Mouse (Mus musculus) embryonic facial prominence, embryonic 15.5 days (tissue): ENCODE results near the gene Ptgfrn. TPM values are rescaled to one million over a fixed set of nuclear protein-coding genes. Genes with fewer than 3 reads are reported as not detected.

Source experiments
- ATAC-seq: fragments of 200-750 bp; cut with Nextera tagmentation; 2 replicates; pipeline ENCODE4 v1.8.0; 2017; ENCODE audit warnings: low read depth, moderate TSS enrichment; ENCODE audit not compliant: insufficient number of reproducible peaks, low FRiP score, low TSS enrichment
- H3K27ac ChIP-seq: fragments of 300-500 bp; sonication (generic); replicated peaks from 2 replicates; pipeline ENCODE4 v1.5.1; 2015; ENCODE audit warnings: mild to moderate bottlenecking, inconsistent platforms
- H3K27me3 ChIP-seq: fragments of 300-500 bp; sonication (generic); 2 replicates; pipeline ENCODE4 v1.6.1; 2015; ENCODE audit warnings: inconsistent platforms
- H3K36me3 ChIP-seq: fragments of 300-500 bp; sonication (generic); 2 replicates; pipeline ENCODE4 v1.6.1; 2015; ENCODE audit warnings: mild to moderate bottlenecking, inconsistent platforms
- H3K4me1 ChIP-seq: fragments of 300-500 bp; sonication (generic); 2 replicates; pipeline ENCODE4 v1.6.1; 2015; ENCODE audit warnings: inconsistent platforms
- H3K4me2 ChIP-seq: fragments of 300-500 bp; sonication (generic); replicated peaks from 2 replicates; pipeline ENCODE4 v1.6.1; 2015; ENCODE audit warnings: mild to moderate bottlenecking, inconsistent platforms
- H3K4me3 ChIP-seq: fragments of 300-500 bp; sonication (generic); replicated peaks from 2 replicates; pipeline ENCODE4 v1.5.1; 2015; ENCODE audit warnings: mild to moderate bottlenecking, inconsistent platforms
- H3K9ac ChIP-seq: fragments of 300-500 bp; sonication (generic); 2 replicates; pipeline ENCODE4 v1.6.1; 2015; ENCODE audit warnings: inconsistent platforms
- H3K9me3 ChIP-seq: fragments of 300-500 bp; sonication (generic); replicated peaks from 2 replicates; pipeline ENCODE4 v1.6.1; 2016; ENCODE audit warnings: inconsistent platforms
- WGBS: fragments of 180-500 bp; shearing (Covaris S2); methylation state at CpG from one replicate; pipeline ENCODE4 v1.1.7; 2015; 5-methylcytosine and 5-hydroxymethylcytosine counted together
- polyA plus RNA-seq: library from polyadenylated mRNA; unstranded; fragments of >200 nt; fragmentation: Nextera tagmentation; extraction: Ambion mirVana; gene quantifications from 2 replicates; pipeline ENCODE4 v1.2.1, GENCODE M21; 2015

Gene Ptgfrn
- polyA plus RNA-seq, 1 experiment from 2014 or later = 7.4 TPM

DNA sequence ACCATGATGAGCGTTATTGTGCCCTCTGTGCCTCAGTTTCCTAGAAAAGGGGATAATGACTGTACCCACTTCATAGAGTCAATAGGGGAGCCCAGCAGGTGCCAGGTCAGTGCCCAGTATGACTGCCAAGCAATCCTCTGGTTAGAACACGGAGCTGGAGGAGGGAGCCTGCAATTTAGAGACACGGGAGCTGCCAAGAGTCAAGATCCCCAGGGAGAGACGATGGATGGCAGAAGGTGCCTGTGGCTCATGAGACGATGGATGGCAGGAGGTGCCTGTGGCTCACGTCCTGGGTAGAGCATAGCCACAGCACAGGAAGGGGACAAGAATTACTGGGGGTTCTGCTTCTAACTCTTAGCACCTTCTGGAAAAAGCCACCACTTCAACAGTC, 32.4 kb downstream of the Ptgfrn start:
- Histone ChIP-seq H3K9me3 (no peaks in the 10 kb centered on the region), H3K9ac (no peak overlapping the region), H3K36me3 (peaks cover 20% of the 10 kb centered on the region), H3K4me3 (no peak overlapping the region), H3K4me2 (no peak overlapping the region), H3K4me1 (peaks cover 24% of the 10 kb centered on the region), H3K27ac (no peak overlapping the region), H3K27me3 (no peaks in the 10 kb centered on the region)
- WGBS = 85% methylated on average over 6 of the region's 6 CpGs
- ATAC-seq = no peak

DNA sequence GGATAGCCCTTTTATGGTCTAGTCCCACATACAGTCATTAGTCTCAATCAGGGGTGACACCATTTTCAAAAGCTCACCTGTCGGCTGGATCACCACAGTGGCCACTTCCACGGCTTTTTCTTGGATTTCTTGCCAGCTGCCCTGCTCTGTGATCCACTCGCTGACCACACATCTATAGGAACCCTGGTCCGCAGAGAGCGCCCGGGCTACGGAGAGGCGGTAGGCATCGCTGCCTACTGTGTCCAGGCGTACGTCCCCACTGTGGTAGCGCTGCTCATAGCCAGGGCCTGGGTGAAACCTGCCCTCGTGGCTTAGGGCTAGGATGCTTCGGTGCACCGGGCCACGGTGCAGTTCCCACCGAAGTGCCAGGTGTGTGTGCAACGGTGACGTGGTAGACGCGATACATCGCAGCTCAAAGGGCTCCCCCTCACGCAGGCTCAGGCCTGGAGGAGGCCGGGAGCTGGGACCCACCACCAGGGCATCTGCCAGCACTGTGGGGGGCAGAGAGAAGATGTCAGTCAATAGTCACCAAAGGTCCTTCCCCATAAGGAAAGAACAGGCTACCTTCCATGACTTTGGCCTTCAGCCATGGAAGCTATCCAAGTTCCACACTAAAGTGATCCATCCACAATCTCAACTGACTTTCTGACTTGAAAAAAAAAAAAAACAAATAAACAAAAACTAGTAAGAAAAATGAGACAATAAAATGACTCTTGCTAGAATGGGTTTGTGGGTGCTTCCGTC, 32.9 kb downstream of the Ptgfrn start:
- Histone ChIP-seq H3K36me3 (peaks cover 26% of the 10 kb centered on the region), H3K4me3 (no peak overlapping the region), H3K4me2 (no peak overlapping the region), H3K4me1 (peaks cover 30% of the 10 kb centered on the region), H3K27ac (no peak overlapping the region), H3K9ac (no peak overlapping the region), H3K27me3 (no peaks in the 10 kb centered on the region), H3K9me3 (no peaks in the 10 kb centered on the region)
- 95% methylated on average over 25 of the region's 25 CpGs for WGBS
- 0 out of 2 replicates have a peak, but pooled peaks have one; percentile 8 for ATAC-seq

DNA sequence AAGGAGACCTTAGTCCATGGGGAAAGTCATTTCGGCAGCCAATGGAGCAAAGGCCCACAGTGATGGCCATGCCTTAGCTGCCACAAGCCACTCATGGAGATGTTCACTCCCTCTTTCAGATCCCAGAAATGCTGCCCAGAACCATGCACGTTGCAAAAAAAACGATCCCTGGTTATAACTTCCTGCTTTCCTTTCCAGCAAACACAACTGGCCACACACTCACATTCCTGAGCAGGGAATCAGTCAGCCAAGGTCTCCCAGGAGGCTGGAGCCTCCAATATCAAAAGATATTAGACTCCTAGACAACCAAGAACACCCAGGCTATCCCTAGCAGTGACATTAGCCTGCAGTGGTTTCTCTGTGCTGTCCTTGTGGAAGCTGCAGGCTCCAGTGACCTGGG, 34.2 kb downstream of the Ptgfrn start:
- 62% methylated on average over 3 of the region's 3 CpGs for WGBS
- Histone ChIP-seq H3K36me3 (peaks cover 31% of the 10 kb centered on the region), H3K9ac (no peak overlapping the region), H3K4me1 (peaks cover 43% of the 10 kb centered on the region), H3K27ac (no peak overlapping the region), H3K9me3 (no peaks in the 10 kb centered on the region), H3K27me3 (no peaks in the 10 kb centered on the region), H3K4me2 (no peak overlapping the region), H3K4me3 (no peak overlapping the region)
- ATAC-seq = no peak

DNA sequence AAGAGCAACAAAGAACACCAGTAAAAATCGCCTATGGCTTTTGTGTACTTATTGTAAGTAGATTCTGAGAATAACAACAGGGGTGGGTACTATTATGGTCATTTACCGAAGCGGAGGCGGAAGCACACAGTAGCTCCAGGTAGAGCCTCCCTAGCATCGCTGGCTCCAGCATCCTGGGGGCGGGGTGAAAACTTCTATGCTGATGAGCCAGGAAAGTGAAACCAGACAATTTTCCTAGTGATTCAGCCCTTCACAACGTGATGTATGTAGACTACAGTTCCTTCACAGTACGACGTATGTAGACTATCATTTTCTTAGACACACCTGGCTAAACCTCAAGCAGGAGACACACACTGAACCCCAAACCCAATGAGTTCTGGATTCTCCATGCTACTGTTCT, 36.7 kb downstream of the Ptgfrn start:
- H3K27me3 ChIP-seq = no peaks in the 10 kb centered on the region
- H3K27ac ChIP-seq = peak overlapping the region; percentile 55
- H3K4me2 ChIP-seq = no peak overlapping the region
- no peak overlapping the region for H3K9ac ChIP-seq
- ATAC-seq = no peak
- H3K4me3 ChIP-seq = no peak overlapping the region
- H3K36me3 ChIP-seq = peaks cover 26% of the 10 kb centered on the region
- peaks cover 61% of the 10 kb centered on the region for H3K4me1 ChIP-seq
- WGBS = 54% methylated on average over 9 of the region's 9 CpGs
- no peaks in the 10 kb centered on the region for H3K9me3 ChIP-seq

DNA sequence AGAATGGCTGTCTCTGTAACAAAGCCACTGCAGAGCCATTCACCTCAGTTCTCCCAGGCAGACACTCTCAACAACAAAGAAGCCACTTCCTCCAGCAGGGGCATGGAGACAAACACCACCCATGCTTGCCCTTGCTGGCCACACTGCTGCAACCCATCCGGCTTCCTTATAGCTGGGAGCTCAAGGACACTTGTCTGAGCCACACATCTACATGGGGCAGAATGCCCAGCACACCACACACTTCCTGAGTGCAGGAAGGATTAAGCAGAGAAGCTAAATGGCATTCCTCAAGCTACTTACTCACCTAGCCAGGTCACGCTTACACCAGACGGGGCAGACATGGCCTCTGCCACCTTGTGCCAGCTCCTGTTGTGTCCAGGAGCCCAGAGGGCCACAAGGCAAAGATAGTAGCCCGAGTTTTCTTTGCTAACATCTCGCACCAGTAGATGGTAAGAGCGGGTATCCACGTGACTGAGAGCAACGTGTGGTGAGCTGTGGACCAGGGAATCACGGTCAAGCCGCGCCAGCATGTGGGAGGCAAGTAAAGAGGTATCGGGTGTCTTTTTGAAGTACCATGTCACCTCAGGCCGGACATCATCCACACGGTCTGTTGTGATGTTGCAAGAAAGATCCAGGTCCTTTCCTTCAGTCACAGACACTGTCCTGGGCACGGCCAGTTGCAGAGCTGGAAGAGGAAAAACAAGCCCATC, 37.4 kb downstream of the Ptgfrn start:
- no peak for ATAC-seq
- no peaks in the 10 kb centered on the region for H3K27me3 ChIP-seq
- H3K4me1 ChIP-seq = peaks cover 59% of the 10 kb centered on the region
- H3K9me3 ChIP-seq = no peaks in the 10 kb centered on the region
- no peak overlapping the region for H3K9ac ChIP-seq
- H3K36me3 ChIP-seq = peaks cover 24% of the 10 kb centered on the region
- no peak overlapping the region for H3K4me3 ChIP-seq
- no peak overlapping the region for H3K27ac ChIP-seq
- no peak overlapping the region for H3K4me2 ChIP-seq
- 76% methylated on average over 15 of the region's 15 CpGs for WGBS

DNA sequence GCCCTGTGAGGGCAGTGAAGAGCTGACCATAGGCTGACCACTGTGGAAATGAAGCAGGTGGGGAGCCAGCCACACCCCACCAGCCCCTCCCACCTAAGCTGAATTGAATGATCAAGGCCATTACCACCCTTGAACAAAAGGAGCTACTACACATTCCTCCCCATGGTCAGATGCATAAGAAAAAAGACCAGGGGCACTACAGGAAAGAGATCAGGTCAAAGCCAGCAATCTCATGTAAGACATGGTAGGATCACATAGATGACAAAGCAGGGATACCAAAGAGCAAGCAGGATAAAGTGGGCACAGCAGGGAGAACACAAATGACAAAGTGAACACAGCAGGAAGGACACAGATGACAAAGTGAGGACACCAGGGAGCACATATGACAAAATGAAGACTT, 38.5 kb downstream of the Ptgfrn start:
- Histone ChIP-seq H3K4me3 (no peak overlapping the region), H3K4me1 (peaks cover 60% of the 10 kb centered on the region), H3K9me3 (no peaks in the 10 kb centered on the region), H3K36me3 (peaks cover 19% of the 10 kb centered on the region), H3K9ac (no peak overlapping the region), H3K4me2 (no peak overlapping the region), H3K27me3 (no peaks in the 10 kb centered on the region), H3K27ac (peak overlapping the region; percentile 78)
- ATAC-seq = no peak

DNA sequence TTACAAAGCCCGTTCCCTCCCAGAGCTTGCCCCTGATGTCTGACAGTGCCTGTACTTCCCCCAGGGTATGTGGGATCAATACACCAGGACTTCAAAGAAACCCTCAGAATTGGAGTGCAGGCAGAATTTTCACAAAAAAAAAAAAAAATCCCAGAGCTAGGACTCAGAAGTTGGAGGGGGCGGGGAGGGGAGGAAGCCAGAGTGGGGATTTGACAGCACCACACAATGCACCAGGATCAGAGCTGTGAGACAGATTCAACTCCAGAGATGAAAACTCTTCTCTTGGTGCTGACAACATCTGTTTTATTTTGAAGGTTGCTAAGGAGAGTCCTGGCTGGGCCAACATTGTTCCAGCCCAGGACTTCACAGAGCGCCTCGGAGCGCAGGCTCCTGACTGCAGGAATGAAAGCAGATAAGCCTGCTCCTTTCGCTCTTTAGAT, 39.3 kb downstream of the Ptgfrn start:
- H3K9ac ChIP-seq = no peak overlapping the region
- H3K27ac ChIP-seq = peak overlapping the region; percentile 78

DNA sequence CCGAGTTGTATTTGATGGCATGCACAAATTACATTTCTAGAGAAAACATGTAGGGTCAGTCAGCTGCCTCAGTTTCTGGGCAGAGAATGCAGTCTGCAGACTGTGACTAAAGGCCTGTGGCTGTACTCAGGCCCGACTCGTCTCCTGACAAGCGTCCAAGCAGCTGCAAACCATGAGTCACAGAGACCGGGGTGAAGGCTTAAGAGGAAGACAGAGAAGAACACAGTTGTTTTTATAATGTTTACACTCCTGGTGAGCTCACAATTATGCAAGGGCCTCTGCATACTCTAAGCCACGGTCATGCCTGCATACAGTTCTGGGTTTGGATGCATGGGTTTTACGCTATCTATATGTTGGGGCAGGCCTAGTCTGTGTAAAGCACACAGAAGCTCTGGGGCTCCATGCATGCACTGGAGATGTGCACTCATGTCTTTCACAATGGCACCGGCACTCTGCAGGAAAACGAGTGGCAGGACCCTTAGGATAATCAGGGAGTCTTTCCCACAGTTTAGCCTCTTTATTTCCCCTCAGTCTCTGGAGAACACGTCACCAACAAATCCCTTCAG, 39.8 kb downstream of the Ptgfrn start:
- peak overlapping the region; percentile 78 for H3K27ac ChIP-seq
- 28% methylated on average over 10 of the region's 10 CpGs for WGBS
- no peaks in the 10 kb centered on the region for H3K9me3 ChIP-seq
- no peak overlapping the region for H3K4me3 ChIP-seq
- H3K4me1 ChIP-seq = peaks cover 64% of the 10 kb centered on the region
- peaks cover 16% of the 10 kb centered on the region for H3K36me3 ChIP-seq
- ATAC-seq = peak; percentile 73
- H3K4me2 ChIP-seq = no peak overlapping the region
- H3K9ac ChIP-seq = no peak overlapping the region
- H3K27me3 ChIP-seq = no peaks in the 10 kb centered on the region

More for the DNA sequence above, 39.3 kb downstream of the Ptgfrn start:
- Histone ChIP-seq H3K4me2 (no peak overlapping the region), H3K36me3 (peaks cover 16% of the 10 kb centered on the region), H3K4me3 (no peak overlapping the region), H3K4me1 (peaks cover 64% of the 10 kb centered on the region), H3K27me3 (no peaks in the 10 kb centered on the region), H3K9me3 (no peaks in the 10 kb centered on the region)
- ATAC-seq = peak; percentile 71; the same call in 1 of the 2 replicates
- WGBS = 30% methylated on average over 6 of the region's 6 CpGs

DNA sequence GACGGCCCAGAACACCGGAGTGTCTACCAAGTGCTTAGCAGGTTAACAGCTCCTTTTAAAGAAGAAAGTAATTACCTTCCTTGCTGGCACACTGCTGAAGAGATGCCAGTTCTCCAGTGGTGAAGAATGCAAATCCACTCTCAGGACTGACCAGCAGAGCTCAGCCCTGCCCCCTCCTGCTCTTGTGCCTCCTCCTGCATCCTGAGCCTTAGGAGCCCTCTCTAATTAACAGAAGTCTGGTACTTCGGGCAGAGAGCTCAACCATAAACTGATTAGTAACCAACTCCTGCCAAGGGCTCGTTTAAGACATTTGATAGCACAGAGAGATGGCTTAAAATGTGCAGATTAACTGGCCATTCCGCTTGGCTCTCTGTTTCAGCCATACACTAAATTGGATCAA, 41.4 kb downstream of the Ptgfrn start:
- Histone ChIP-seq H3K9me3 (no peaks in the 10 kb centered on the region), H3K27me3 (no peaks in the 10 kb centered on the region), H3K27ac (no peak overlapping the region), H3K4me3 (no peak overlapping the region), H3K9ac (no peak overlapping the region), H3K4me2 (no peak overlapping the region), H3K36me3 (peaks cover 21% of the 10 kb centered on the region), H3K4me1 (peaks cover 65% of the 10 kb centered on the region)
- ATAC-seq = no peak
- WGBS = 47% methylated on average over 5 of the region's 5 CpGs

DNA sequence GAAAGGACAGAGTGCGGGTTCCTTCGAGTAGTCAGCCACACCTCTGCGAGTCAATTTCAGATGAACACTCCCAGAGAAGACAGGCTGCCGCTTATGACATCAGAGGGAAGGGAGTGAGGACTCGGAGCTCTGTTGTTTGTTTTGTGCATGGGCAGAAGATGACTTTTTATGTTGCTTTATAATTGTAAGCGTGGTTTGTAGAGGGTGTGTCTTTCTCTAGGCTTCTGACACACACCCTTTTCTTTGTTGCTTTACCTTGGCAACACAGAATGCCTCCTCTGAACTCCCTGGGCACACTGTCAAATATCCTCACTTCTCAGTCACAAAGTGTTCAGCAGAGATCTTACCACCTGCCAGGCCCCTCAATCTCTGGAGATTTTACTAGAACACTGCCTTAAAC, 43.9 kb downstream of the Ptgfrn start:
- Histone ChIP-seq H3K4me2 (no peak overlapping the region), H3K9me3 (no peaks in the 10 kb centered on the region), H3K9ac (no peak overlapping the region), H3K4me3 (no peak overlapping the region), H3K36me3 (peaks cover 13% of the 10 kb centered on the region), H3K4me1 (peaks cover 40% of the 10 kb centered on the region), H3K27me3 (no peaks in the 10 kb centered on the region), H3K27ac (no peak overlapping the region)
- no peak for ATAC-seq
- 77% methylated on average over 6 of the region's 6 CpGs for WGBS

DNA sequence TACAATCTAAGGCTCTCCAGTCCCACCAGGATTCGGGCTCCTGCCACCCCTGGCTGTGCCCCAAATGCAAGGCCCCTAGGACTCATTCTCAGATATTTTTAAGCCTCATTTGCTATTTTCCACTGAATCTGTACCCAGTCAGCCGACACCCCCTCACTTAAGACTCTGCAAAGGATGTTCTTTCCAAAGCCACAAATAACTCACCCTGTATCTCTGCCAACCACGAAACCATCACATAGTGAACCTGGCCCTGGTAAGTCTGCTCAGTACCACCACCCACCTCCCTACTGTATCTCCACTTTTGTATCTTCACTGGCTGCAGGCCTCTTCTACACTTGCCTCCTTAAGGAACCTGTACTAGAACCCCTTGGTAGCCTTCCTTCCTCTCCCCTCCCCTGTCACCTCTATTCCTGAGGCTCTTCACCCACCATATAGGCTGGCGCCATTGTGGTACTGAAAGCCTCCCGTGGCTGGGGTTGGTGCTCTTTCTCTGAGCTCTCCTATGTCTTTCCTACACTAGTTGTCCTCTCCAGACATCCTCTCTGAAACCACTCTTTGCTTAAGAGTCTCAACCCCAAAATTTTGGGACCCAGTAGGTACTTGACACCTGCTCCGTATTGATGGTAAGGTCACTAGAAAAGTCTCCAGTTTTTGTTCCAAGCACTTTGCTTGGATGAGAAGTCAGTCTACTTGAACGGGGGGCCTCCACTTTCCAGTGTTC, 48.1 kb downstream of the Ptgfrn start:
- Histone ChIP-seq H3K36me3 (peaks cover 42% of the 10 kb centered on the region), H3K27ac (no peak overlapping the region), H3K4me1 (peaks cover 10% of the 10 kb centered on the region; the same call in 1 of the 2 replicates), H3K9ac (no peak overlapping the region), H3K27me3 (no peaks in the 10 kb centered on the region), H3K9me3 (no peaks in the 10 kb centered on the region), H3K4me3 (no peak overlapping the region), H3K4me2 (no peak overlapping the region)
- WGBS = 84% methylated on average over 7 of the region's 7 CpGs
- ATAC-seq = no peak
